Mouse (Mus musculus) embryonic facial prominence, embryonic 12.5 days (tissue): ENCODE measurements around the gene Peli2. TPM values are rescaled to one million over a fixed set of nuclear protein-coding genes. Genes with fewer than 3 reads are reported as not detected.

Source experiments
- ATAC-seq: fragments of 200-750 bp; cut with Nextera tagmentation; 2 replicates; pipeline ENCODE4 v1.8.0; 2017; ENCODE audit not compliant: insufficient number of reproducible peaks, insufficient read depth, low FRiP score, low TSS enrichment
- H3K27ac ChIP-seq: fragments of 300-500 bp; sonication (generic); 2 replicates; pipeline ENCODE4 v1.5.1; 2016; ENCODE audit warnings: mild to moderate bottlenecking
- H3K27me3 ChIP-seq: fragments of 300-500 bp; sonication (generic); 2 replicates; pipeline ENCODE4 v1.6.1; 2016; ENCODE audit warnings: mild to moderate bottlenecking, moderate library complexity
- H3K36me3 ChIP-seq: fragments of 300-500 bp; sonication (generic); 2 replicates; pipeline ENCODE4 v1.6.1; 2016; ENCODE audit warnings: mild to moderate bottlenecking
- H3K4me1 ChIP-seq: fragments of 300-500 bp; sonication (generic); 2 replicates; pipeline ENCODE4 v1.6.1; 2016
- H3K4me2 ChIP-seq: fragments of 300-500 bp; sonication (generic); replicated peaks from 2 replicates; pipeline ENCODE4 v1.6.1; 2016; ENCODE audit warnings: mild to moderate bottlenecking, moderate library complexity
- H3K4me3 ChIP-seq: fragments of 300-500 bp; sonication (generic); 2 replicates; pipeline ENCODE4 v1.5.1; 2016; ENCODE audit warnings: mild to moderate bottlenecking
- H3K9ac ChIP-seq: fragments of 300-500 bp; sonication (generic); 2 replicates; pipeline ENCODE4 v1.6.1; 2016; ENCODE audit warnings: mild to moderate bottlenecking, moderate library complexity
- H3K9me3 ChIP-seq: fragments of 300-500 bp; sonication (generic); 2 replicates; pipeline ENCODE4 v1.6.1; 2016; ENCODE audit warnings: mild to moderate bottlenecking, moderate library complexity
- WGBS: fragments of 180-500 bp; shearing (Covaris S2); methylation state at CpG from one replicate; pipeline ENCODE4 v1.1.7; 2016; 5-methylcytosine and 5-hydroxymethylcytosine counted together
- polyA plus RNA-seq: library from polyadenylated mRNA; unstranded; fragments of >200 nt; fragmentation: Nextera tagmentation; extraction: Ambion mirVana; gene quantifications from 2 replicates; pipeline ENCODE4 v1.2.1, GENCODE M21; 2016

The Peli2 gene
- polyA plus RNA-seq, 1 experiment from 2014 or later, result 9.9 TPM

DNA sequence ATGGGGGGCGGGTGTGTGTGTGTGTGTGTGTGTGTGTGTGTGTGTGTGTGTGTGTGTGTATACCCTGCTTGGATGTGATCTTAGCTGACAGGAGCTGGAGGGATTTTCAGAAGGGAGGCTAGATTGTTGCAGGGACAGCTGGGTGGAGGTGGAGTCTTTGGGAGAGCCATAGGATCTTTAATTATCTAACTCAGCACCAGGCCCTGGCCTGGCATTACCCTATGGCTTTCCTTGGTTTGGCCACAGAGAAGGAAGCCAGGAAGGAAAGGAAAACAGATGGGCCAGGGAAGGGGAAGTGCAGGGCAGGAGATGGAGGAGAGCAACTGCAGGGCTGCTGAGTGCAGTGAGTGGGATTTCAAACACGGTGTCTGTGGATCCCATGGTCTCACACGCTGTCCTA is 18.8 kb downstream of the Peli2 start:
- Histone ChIP-seq H3K36me3 (no peaks in the 10 kb centered on the region), H3K4me1 (peaks cover 56% of the 10 kb centered on the region), H3K27me3 (no peaks in the 10 kb centered on the region), H3K4me2 (no peak overlapping the region), H3K9me3 (no peaks in the 10 kb centered on the region), H3K4me3 (no peak overlapping the region), H3K27ac (no peak overlapping the region), H3K9ac (no peak overlapping the region)
- ATAC-seq, result no peak
- WGBS, result 83% methylated on average over 3 of the region's 3 CpGs

DNA sequence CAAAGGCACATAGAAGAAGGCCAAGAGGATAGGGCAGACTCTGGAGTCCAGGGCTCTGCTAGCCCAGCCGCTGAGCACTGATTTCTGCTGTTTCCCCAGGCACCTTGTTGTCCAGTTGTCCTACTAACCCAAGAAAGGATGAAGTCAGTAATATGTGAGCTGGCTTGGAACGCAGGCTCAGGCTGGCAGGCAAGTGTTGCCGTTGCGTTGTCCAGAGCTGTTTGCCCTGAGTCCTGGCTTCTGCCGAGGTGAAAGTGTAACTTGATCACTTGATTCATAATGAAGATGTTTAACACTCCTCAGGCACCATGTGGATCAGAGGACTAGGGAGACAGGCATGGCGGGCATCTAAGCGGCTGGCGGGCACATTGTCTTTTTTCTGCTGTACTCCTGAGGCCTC is 21.1 kb downstream of the Peli2 start:
- H3K4me1 ChIP-seq, result peaks cover 36% of the 10 kb centered on the region
- H3K27me3 ChIP-seq, result no peaks in the 10 kb centered on the region
- no peak for ATAC-seq
- no peak overlapping the region for H3K4me2 ChIP-seq
- no peak overlapping the region for H3K9ac ChIP-seq
- WGBS, result 60% methylated on average over 8 of the region's 8 CpGs
- no peaks in the 10 kb centered on the region for H3K9me3 ChIP-seq
- H3K36me3 ChIP-seq, result no peaks in the 10 kb centered on the region
- no peak overlapping the region for H3K4me3 ChIP-seq
- no peak overlapping the region for H3K27ac ChIP-seq

DNA sequence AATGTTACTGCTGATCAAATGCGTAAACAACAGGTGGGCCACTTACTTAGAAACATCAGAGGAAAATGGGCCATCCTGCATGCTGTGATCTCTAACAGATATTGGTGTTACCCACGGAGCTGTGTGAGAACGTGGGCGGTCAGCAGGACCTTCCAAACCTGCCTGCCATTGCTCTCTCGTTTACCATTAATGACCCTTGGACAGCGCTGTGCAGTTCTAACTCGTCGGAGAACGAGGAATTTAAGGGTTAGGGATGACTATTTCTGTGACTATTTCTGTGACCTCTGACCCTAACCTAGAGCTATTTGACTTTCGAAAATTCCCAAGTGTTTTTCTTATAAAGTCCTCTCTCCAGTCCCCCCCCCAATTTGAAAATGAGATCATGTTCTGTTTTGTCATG is 22.1 kb downstream of the Peli2 start:
- Histone ChIP-seq H3K36me3 (no peaks in the 10 kb centered on the region), H3K4me1 (peaks cover 26% of the 10 kb centered on the region), H3K9me3 (no peaks in the 10 kb centered on the region), H3K4me3 (no peak overlapping the region), H3K27ac (no peak overlapping the region), H3K27me3 (no peaks in the 10 kb centered on the region), H3K4me2 (no peak overlapping the region), H3K9ac (no peak overlapping the region)
- WGBS, result 47% methylated on average over 10 of the region's 10 CpGs
- no peak for ATAC-seq

DNA sequence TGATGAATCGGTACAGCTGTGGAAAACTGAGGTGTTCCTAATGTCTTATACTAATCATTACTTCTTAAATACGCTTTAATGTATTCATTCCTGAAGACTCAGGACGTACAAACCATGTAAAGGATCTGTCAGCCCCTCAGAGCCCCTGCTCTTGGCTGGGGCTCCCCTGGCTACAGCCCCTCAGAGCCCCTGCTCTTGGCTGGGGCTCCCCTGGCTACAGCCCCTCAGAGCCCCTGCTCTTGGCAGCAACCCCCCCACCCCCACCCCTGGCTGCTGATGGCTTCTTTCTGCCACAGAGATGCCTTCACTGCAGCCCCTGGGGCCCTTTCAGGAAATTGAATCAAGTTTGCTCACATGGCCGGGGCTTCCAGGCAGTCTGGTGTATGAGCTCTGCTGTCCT is 22.5 kb downstream of the Peli2 start:
- Histone ChIP-seq H3K36me3 (no peaks in the 10 kb centered on the region), H3K9ac (no peak overlapping the region), H3K4me2 (no peak overlapping the region), H3K4me3 (no peak overlapping the region), H3K9me3 (no peaks in the 10 kb centered on the region), H3K27ac (no peak overlapping the region), H3K4me1 (peaks cover 22% of the 10 kb centered on the region), H3K27me3 (no peaks in the 10 kb centered on the region)
- WGBS, result 28% methylated on average over 4 of the region's 4 CpGs
- no peak for ATAC-seq

DNA sequence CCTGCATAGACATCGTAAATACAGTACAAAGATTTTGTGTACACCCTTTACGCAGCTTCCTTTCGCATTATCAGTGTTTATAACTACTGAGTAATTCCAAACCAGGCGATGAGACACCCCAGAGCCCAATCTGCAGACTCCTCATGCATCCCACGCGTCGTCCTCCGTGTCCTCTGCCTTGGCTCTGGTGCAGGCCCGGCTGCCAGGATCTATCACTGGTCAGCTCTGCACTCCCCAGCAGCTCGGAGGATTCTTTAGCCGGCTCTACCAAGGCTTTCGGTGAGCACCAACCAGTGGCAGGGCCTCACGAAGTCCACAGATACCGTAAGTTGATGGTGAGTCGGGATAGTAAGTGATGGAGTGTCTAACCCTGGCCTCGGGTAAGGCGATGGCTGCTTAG is 23.7 kb downstream of the Peli2 start:
- Histone ChIP-seq H3K4me2 (no peak overlapping the region), H3K27ac (no peak overlapping the region), H3K4me3 (no peak overlapping the region), H3K9ac (no peak overlapping the region), H3K27me3 (no peaks in the 10 kb centered on the region), H3K4me1 (peaks cover 13% of the 10 kb centered on the region), H3K9me3 (no peaks in the 10 kb centered on the region), H3K36me3 (no peaks in the 10 kb centered on the region)
- 91% methylated on average over 17 of the region's 17 CpGs for WGBS
- no peak for ATAC-seq

DNA sequence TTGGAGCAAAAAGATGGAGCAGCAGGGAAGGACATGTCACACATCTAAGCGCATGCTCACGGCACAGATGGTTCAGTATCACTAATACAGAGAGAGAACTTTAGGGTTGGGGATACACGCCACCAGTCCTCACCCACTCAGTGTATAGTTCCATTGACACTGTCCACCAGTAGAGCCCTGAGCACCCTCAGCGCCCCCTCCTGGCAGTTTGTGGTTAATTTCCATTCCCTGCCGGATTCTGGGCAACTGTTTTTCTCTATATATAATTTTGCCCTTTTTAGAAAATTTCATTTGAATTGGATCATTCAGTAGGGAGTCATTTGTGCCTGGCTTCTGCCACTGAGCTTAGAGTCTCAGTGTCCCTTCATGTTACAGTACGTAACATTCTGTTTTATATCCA is 27.1 kb downstream of the Peli2 start:
- no peak overlapping the region for H3K4me2 ChIP-seq
- H3K27me3 ChIP-seq, result no peaks in the 10 kb centered on the region
- H3K27ac ChIP-seq, result no peak overlapping the region
- H3K36me3 ChIP-seq, result no peaks in the 10 kb centered on the region
- 87% methylated on average over 6 of the region's 6 CpGs for WGBS
- no peak overlapping the region for H3K4me3 ChIP-seq
- peaks cover 14% of the 10 kb centered on the region for H3K4me1 ChIP-seq
- no peak overlapping the region for H3K9ac ChIP-seq
- H3K9me3 ChIP-seq, result no peaks in the 10 kb centered on the region
- ATAC-seq, result no peak

DNA sequence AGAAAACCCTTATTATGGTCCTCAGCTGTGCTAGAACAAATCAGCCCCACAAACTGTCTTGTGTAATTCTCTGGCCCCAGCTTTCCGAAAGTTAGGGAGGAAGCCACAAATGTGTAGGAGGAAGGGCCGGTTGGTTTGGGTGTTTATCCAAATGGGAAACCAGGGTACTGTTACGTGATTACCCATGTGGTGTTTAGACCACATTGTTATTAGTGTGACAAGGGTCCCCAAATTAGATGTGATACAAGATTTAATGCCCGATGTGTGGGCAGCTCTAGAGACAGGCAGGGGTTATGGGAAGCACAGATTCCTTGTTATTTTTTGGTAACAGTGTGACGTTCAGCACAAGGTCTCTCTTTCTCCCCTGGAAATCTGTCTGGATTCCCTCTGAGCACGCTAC is 28.0 kb downstream of the Peli2 start:
- no peak overlapping the region for H3K9ac ChIP-seq
- no peaks in the 10 kb centered on the region for H3K27me3 ChIP-seq
- H3K36me3 ChIP-seq, result no peaks in the 10 kb centered on the region
- no peak overlapping the region for H3K4me2 ChIP-seq
- peaks cover 5% of the 10 kb centered on the region; the same call in 1 of the 2 replicates for H3K4me1 ChIP-seq
- no peak for ATAC-seq
- H3K4me3 ChIP-seq, result no peak overlapping the region
- 82% methylated on average over 6 of the region's 6 CpGs for WGBS
- H3K9me3 ChIP-seq, result no peaks in the 10 kb centered on the region
- H3K27ac ChIP-seq, result no peak overlapping the region

DNA sequence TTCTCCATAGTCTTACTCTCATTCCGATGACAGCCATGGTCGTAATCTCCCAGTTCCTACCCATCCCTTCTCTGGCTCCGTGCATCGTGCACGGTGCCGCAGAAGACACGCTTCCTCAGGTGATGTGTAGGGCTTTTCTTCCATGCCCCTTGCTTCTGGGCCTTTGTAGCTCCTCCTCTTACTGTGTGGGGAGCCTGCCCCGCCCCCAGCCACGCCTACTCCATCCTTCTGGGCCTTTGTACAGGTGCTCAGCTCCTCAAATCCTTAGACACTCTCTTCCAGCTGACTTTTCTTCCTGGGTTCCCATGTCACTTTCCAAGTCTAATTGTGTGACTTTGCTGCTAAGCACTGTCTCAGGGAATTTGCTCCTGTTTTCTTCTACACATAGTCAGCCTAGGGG is 28.7 kb downstream of the Peli2 start:
- no peaks in the 10 kb centered on the region for H3K27me3 ChIP-seq
- no peak overlapping the region for H3K4me3 ChIP-seq
- peaks cover 7% of the 10 kb centered on the region; the same call in 1 of the 2 replicates for H3K4me1 ChIP-seq
- ATAC-seq, result no peak
- no peak overlapping the region for H3K9ac ChIP-seq
- H3K9me3 ChIP-seq, result no peaks in the 10 kb centered on the region
- H3K36me3 ChIP-seq, result no peaks in the 10 kb centered on the region
- WGBS, result 89% methylated on average over 9 of the region's 9 CpGs
- H3K27ac ChIP-seq, result no peak overlapping the region
- H3K4me2 ChIP-seq, result no peak overlapping the region

DNA sequence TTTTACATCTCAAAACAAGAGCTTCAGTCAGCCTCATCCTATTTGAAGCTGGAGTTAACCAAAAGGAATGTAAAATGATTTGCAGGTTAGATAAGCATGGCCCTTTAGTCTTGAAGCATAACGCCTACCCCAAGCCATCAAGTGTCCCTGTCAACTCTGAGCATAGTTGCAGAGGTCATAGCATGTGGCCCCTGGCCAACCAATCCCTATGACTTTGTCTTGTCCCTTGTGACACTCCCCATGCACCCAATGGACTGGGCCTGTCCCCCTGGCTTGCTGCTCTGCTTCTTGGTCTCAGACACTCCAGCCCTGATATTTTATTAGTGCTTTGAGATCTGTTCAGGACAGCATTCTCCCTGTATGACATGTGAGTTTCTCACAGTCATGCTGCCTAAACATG is 30.3 kb downstream of the Peli2 start:
- H3K27ac ChIP-seq, result no peak overlapping the region
- no peak overlapping the region for H3K4me2 ChIP-seq

DNA sequence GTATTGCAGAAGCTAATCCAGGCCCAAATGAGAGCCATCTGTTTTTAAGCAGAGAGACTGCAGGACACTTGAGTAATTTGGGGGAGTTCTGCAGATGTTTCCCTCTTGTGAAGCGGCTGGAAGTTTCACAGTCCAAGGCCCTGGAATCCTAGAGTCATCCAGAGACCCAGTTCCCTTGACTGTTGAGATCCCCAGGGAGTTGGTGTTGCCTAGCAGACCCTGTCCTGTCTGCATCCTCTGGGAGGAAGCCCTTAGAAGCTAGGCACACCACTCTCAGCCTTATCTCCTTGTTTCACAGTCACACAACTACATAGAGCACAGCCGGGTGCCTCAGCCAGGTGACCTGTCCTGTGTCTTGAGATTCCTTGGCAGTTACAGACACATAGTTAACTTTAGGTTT is 30.9 kb downstream of the Peli2 start:
- no peak overlapping the region for H3K9ac ChIP-seq
- no peak overlapping the region for H3K4me3 ChIP-seq
- no peak overlapping the region for H3K4me2 ChIP-seq
- H3K36me3 ChIP-seq, result no peaks in the 10 kb centered on the region
- WGBS, result 61% methylated on average over 2 of the region's 2 CpGs
- no peaks in the 10 kb centered on the region for H3K27me3 ChIP-seq
- H3K27ac ChIP-seq, result no peak overlapping the region
- H3K9me3 ChIP-seq, result no peaks in the 10 kb centered on the region
- ATAC-seq, result no peak
- peaks cover 8% of the 10 kb centered on the region; the same call in 1 of the 2 replicates for H3K4me1 ChIP-seq

More for the DNA sequence above, 30.3 kb downstream of the Peli2 start:
- no peak overlapping the region for H3K4me3 ChIP-seq
- ATAC-seq, result no peak
- no peaks in the 10 kb centered on the region for H3K9me3 ChIP-seq
- no peaks in the 10 kb centered on the region for H3K27me3 ChIP-seq
- peaks cover 8% of the 10 kb centered on the region; the same call in 1 of the 2 replicates for H3K4me1 ChIP-seq
- no peaks in the 10 kb centered on the region for H3K36me3 ChIP-seq
- 84% methylated on average over 1 of the region's 1 CpGs for WGBS
- H3K9ac ChIP-seq, result no peak overlapping the region

DNA sequence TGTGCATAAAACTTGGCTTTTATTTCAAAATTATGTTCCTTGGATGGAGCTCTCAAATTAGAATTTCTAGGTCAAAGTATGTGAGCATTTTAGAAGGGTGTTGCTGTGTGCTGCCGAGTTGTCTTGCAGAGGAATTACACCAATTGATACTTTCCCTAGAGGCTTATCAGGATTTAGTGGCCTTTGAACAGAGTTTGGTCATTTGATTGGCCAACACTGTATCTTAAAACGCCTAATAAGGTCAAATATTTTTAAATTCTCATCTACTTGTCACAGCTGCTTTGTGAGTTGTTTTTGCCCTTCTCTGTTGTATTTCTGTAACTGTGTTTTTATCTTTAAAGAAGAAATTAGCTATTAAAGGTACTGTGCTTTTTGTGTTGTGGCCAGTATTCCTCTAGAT is 32.4 kb downstream of the Peli2 start:
- Histone ChIP-seq H3K9ac (no peak overlapping the region), H3K9me3 (no peaks in the 10 kb centered on the region), H3K4me1 (peaks cover 8% of the 10 kb centered on the region; the same call in 1 of the 2 replicates), H3K4me2 (no peak overlapping the region), H3K36me3 (no peaks in the 10 kb centered on the region), H3K27me3 (no peaks in the 10 kb centered on the region), H3K27ac (no peak overlapping the region), H3K4me3 (no peak overlapping the region)
- 65% methylated on average over 2 of the region's 2 CpGs for WGBS
- ATAC-seq, result no peak

DNA sequence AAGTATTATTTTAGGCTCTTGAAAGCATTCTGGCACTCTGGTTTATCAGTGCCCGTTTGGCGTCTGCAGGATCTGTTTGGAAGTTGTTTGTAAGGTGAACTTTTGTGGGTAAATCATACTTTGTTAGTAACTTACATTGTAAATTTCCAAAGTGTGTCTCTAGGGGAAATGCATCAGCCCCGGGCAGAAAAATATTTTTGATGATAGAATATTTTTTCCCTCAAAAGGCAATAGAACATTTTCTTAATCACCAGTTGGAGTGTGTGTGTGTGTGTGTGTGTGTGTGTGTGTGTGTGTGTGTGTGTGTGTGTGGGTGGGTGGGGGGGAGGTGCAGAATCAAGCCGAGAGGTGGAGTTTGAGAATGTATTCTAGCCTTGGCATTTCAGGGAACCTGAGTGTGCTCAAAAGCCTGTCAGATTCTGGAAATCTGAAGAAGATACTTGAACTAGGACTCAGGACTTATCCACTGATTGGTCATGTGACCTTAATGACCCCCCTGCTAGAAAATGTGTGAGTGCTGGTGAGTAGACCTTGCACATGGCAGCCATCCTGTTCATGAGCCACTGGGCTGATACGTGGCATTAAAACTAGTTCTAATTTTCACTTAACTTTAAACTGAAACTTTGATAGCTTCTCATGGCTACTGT is 33.4 kb downstream of the Peli2 start:
- 81% methylated on average over 5 of the region's 5 CpGs for WGBS
- Histone ChIP-seq H3K4me3 (no peak overlapping the region), H3K4me1 (peaks cover 8% of the 10 kb centered on the region; the same call in 1 of the 2 replicates), H3K36me3 (no peaks in the 10 kb centered on the region), H3K27me3 (no peaks in the 10 kb centered on the region), H3K9ac (no peak overlapping the region), H3K4me2 (no peak overlapping the region), H3K9me3 (no peaks in the 10 kb centered on the region), H3K27ac (no peak overlapping the region)
- ATAC-seq, result no peak
